Mouse (Mus musculus) adrenal gland, postnatal 36 days (tissue): Measurements from ENCODE around the gene Kcnd2. TPM values are rescaled to one million over a fixed set of nuclear protein-coding genes. Genes with fewer than 3 reads are reported as not detected.
"Not testable (repeated sequence)": the region's sequence is repeated elsewhere in the genome, so short reads cannot be mapped to it uniquely, and the experiment has no call there.

Source experiments
- DNase-seq, 2 experiments: peaks; one replicate each; pipeline ENCODE4 v3.0.0; 2021; ENCODE audit warnings: mixed read lengths in 1 of 2
- long read RNA-seq, 2 experiments: library from polyadenylated mRNA; stranded (forward); transcript quantifications; one replicate each; pipeline ENCODE4 v2.0.0; 2021; ENCODE audit warnings: borderline sequencing depth in 2 of 2
- total RNA-seq, 2 experiments: library from RNA; stranded (reverse); gene quantifications; 2 replicates each; pipeline ENCODE4 v1.2.3; 2021

Kcnd2 gene
- total RNA-seq: 1 to 10 TPM; 3.1 to 3.2 TPM
- long read RNA-seq, experiment 1: 0 reads
- long read RNA-seq, experiment 2: 0 reads

DNA sequence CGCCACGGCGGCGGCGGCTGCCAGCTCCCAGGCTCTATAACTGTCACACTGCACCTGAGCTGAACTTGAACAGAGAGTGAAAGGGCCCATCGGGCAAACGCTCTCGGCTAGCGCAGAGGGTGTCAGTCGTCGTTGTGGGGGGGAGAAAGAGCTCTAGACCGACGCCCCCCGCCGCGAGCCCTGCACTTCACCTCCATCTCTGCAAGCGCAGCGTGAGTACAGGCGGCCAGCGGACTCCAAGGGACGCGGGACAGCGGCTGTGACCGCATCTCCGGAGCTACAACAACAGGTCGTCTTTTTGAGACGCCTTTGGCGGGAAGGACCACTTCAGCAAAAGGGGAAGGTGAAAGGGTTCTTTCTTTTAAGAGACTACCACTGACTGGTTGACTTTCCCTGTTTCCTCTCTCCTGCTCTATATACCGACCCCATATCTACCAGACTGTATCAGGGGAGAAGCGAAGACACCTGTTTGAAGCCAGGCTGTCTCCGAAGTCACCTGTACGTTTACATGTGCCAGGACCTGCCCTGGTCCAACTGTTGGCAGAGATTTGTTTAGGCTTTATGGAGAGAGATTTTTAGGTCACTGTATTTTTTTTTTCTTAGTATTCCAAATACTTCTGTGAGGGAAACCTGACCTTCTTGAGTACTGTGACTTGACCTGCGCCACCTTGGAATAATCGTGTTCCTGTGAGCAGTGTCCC lies at the start of gene Kcnd2:
Kcnd2 (plus strand) TSS at position 13 of the 701 bp plus-strand sequence.
- DNase-seq: peak in 1 of 2 experiments; percentile 32

DNA sequence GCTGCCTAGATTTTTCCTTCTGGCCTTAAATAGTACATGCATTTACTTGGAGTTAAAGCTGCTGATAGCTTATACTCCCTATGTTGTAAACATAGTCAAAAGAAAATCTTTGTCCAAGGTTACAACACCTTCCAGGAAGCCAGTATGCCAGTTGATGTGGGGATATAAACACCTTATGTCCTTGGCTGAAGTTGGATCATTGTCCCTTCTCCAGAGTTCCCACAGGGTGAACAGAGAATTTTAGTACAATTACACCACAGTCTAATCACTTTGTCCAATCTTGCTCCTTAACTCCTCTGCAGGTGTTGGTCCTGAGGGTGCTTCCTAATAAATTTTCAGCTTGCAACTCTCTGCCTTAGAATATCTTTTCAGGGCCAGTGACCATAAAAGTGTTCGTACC lies 48.7 kb upstream of the Kcnd2 start:
- no peak for DNase-seq

DNA sequence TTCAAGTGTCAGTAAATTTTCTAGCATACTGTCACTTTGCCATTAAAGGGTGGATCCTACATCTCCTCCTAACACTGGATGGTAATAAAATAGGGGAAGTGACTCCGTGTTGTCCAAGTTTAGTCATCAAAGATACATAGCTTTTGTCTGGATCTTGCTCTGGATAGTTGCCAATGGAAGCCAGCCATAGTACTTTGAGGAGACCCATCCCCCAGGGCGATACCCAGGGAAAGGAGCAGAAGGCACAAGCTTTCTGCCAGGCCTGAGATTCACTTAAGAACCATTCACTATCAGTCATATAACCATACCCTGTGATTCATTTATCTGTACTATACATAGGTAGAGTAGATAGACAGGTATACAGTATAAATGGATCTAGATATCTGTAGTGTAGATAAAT lies 20.0 kb upstream of the Kcnd2 start:
- no peak for DNase-seq

DNA sequence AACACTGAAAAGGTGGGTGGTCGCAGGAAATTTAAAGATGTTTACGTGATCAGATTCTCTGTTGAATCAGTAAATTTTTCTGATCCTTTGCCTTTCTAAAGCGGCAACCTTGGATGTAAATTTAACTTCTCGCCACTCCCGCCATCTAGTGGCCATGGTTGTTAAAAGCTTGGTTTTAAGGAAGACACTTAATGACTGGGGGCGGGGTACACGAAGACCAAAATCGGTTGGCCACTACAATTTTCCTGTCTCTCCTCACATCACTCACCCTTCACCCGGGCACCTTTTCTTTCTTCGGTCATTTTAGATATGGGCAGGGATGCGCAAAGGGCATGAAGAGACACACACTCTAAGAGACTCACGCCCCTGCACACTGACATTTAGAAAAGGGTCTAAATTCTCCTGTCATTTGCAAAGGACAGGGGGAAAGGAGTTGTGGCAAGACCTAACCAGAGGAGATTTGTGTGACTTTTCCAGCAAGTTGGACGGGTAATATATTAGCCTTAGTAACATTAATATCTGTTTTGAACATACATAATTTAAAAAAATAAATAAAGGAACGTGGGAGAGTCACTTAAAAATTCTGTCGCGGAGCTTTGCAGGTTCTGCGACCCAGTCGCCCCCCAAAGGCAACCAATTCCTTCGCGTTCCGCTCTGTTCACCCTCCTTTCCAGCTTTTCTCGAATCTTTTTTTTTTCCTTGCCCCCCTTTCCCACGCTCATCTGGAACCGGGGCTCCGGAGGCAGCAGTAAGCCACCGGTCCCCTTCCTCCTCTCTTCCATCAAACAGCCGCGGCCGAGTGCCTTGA lies 1.2 kb upstream of the Kcnd2 start:
- peak; percentile 74 to 79 for DNase-seq

DNA sequence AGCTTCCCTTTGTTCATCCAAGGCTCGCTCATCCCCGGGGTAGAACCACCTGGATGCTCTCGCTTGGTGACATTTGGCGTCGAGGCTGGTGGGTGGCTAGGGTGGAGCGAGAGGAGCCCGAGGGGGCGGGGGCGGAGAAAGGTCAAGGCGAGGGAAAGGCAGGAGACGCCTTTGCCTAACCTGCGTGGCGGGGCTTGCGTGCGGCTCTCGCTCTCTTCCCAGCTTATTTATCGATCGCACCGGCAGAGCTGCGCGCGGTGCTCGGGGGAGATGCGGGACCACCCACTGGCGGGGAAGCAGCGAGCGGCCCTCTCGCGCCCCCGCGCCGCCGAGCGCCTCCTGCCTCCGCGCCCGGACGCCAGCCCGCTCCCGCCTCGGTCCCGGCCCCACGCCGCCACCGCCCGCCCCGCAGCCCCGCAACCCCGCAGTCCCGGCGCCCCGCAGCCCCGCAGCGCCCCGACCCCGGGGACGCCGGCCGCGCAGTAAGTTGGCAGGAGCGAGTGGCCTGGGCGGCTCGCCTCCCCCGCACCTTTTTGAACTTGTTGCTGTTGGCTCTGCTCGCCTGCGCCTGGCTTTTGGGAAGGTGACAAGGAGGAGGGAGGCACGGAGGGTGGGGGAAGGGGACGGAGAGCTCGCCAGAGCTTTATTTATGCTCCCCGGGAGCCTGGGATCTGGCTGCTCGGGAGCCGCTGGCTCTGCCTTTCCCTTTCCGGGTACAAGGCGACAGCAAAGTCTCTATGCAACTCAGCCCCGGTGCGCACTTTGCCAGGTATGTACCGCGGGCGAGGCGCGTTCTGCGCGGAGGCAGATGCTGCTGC lies 421 bp upstream of the Kcnd2 start:
- DNase-seq: peak; percentile 60 to 71

DNA sequence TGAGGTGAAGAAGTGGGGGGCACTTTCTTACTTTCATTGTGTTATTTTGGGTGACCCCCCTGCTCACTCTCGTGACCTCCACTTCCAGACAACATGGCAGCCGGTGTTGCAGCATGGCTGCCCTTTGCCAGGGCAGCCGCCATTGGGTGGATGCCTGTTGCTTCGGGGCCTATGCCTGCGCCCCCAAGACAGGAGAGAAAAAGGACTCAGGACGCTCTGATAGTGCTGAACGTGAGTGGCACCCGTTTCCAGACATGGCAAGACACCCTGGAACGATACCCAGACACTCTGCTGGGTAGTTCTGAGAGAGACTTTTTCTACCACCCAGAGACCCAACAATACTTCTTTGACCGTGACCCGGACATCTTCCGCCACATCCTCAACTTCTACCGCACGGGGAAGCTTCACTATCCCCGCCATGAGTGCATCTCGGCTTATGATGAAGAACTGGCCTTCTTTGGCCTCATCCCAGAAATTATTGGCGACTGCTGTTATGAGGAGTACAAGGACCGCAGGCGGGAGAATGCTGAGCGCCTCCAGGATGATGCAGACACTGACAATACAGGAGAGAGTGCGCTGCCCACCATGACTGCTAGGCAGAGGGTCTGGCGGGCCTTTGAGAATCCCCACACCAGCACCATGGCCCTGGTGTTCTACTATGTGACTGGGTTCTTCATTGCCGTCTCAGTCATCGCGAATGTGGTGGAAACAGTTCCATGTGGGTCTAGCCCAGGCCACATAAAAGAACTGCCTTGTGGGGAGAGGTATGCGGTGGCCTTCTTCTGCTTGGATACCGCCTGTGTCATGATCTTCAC lies 1.1 kb downstream of the Kcnd2 start:
- no peak for DNase-seq

DNA sequence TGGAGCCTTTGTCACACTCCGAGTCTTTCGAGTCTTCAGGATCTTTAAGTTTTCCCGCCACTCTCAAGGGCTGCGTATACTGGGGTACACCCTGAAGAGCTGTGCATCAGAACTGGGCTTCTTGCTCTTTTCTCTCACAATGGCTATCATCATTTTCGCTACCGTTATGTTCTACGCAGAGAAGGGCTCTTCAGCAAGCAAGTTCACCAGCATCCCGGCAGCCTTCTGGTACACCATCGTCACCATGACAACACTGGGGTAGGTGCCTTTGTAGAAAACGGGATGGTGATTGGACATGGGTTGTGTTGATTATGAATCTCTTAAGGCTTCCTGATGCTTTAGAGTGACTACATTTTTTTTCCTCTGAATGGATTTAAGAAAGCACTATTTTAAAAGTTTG lies 1.9 kb downstream of the Kcnd2 start:
- no peak for DNase-seq

DNA sequence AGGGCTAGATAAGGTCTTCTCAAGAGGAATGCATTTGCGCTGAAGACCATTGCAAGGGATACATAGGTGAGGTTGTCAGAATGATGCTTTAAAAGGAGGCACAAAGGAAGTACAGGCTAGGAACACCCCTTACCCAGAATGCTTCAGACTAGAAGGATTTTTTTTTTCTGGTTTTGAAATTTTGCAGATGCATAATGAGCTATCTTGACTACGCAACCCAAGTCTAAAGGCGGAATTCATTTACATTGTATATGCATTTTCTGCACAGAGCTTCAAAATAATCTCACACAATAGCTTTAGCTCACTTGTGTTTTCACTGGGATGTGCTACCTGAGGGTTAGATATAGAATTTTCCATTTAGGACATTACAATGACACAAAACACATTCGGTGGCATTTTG lies 10.8 kb downstream of the Kcnd2 start:
- no peak for DNase-seq

DNA sequence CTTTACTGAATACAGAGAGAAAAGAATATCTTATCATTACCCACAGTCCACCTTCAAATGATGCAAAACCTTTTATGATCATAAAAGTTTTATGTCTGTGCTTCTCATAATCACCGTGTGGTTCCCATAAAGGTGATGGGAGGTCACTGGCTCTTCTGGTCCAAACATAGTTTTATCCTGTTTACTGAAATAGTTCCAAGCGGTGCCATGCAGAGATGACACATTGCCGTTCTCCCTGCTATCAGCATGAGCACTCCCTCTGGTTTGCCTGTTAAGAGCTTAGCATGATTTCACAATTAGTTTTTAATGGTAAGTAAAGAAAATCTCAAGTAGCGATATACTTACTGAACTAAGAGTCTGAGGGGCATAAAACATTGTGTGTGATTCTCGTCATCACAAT lies 43.7 kb downstream of the Kcnd2 start:
- DNase-seq: no peak

DNA sequence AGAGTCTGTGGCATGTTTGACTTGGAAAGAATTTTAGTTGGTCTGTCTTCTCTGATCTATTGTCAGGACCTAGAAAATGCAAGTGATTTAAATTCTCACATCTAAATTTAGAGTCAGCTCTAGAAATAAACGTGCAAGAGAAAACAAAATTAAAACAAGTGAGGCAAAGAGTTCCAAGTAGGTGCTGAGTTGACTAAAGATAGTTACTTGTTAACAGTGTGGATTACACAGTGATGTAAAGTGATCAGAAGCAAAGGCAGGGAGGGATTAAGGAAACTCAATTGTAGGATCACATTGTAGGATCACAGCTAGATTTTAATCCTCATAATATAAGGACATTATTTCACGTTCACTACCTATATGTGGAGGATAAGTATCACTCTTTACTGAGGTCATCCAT lies 52.6 kb downstream of the Kcnd2 start:
- no peak for DNase-seq

DNA sequence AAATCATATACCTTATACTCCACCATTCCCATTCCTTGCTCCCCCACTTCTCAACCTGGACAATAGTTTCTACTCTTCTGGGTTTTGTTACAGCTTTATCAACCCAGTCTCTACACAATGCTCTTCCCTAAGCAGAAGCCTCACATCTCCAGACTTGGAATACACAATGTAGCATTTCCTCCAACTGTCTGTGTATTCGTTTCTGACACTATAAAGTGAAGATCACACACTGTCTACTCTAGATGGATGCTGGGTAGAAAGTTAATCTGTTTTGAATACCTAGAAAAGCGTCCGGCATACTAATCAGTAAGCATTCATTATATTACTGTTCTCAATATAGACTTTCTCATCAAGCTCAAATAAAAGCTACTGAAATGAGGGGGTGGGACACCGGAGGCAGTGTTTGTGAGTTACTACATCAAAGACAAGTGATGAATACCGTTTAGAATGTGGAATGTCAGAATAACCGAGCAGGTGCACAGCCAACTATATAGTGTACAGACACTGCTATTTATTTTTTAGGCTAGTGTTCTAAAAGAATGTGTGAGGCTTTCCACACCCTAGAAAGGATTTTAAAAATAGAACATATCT lies 62.1 kb downstream of the Kcnd2 start:
- no peak for DNase-seq

DNA sequence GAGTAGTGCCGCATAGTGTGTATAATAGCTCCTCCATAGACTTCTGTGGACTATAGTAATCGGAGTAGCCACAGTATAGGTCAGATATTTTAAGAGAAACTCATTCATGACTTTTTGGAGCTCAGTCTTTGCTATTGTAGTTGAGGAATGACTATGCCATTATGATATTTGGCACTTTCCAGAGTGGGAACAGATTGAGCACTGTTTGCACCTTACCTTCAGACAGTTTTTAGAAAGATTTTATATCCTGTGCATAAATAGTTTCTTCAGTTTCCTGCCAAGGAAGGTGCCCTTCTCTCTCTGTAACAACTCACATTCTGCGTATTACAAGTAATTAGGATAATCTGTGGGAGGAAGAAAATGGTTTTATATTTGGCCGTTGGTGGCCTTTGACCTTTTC lies 89.6 kb downstream of the Kcnd2 start:
- no peak for DNase-seq

DNA sequence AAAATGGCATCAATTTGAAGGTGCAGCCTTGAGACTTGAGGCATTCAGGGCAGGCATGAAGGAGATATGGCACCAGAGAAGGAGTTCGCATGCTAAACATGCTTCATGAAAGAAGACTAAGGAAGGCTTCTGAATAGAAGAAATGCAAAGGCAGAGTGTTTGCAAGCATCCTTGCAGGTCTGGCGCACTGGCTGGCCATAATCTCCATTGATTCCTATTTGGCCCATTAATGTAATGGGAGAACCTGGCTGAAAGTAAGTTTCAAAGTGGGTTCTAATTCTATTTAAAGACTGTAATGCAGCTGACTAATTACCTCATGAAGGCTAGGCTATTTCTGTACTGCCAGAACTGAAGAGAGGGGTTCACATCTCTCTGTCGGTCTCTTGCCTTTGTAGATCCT lies 94.9 kb downstream of the Kcnd2 start:
- no peak for DNase-seq

DNA sequence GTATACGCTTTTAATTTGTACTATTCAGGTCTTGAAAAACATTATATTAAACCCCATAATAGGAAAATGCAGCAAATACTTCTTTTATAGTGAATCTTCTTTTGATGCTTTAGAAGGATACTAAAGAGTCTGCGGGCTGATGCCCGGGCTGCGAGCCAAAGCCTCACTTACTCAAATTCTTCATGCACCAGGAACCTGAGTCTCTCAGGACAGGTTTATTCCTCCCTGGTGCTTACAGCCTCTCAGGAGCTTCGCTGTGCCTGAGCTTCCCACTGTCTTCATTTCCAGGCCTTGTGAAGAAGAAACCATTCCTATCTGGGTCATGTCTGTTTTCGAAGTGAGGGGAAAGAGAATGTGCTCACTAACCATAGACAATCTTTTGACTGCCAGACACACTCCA lies 106.1 kb downstream of the Kcnd2 start:
- no peak for DNase-seq

DNA sequence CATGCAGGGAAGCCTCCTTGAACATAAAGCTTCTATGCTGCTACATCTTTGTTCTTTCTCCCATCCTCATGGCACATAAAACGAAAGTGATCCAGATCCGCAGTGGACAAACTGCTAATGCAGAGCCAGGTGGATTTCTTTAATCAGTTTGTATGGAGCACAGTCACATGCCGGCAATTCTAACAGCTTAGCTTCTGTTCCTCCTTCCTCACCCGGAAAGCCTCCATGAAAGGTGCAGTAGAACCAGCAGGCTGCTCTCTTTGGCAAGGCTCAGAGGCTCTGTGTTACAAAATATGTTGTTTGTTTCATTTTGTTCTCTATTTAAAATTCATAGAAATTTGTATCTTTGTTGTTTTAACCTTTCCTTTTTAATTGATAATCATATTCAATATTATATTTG lies 106.9 kb downstream of the Kcnd2 start:
- DNase-seq: no peak

DNA sequence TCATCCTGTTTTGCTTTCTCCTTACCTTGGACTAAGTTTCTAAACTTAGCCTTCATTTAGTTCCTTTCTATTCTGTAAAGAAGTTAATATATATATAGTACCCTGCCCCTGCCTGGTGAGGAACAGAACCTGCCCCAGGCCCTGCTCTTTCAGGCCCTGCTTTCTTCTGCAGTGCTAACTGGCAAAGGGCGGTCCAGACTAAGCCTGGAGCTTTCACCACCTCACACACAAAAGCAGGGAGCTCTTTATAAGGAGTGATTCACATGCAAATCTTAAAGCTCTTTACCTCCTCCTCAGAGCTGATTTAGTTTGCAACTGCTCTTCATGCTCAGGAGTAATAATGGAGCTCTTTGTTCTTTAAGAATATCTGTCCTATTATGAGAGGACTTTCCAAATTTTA lies 109.9 kb downstream of the Kcnd2 start:
- DNase-seq: no peak

DNA sequence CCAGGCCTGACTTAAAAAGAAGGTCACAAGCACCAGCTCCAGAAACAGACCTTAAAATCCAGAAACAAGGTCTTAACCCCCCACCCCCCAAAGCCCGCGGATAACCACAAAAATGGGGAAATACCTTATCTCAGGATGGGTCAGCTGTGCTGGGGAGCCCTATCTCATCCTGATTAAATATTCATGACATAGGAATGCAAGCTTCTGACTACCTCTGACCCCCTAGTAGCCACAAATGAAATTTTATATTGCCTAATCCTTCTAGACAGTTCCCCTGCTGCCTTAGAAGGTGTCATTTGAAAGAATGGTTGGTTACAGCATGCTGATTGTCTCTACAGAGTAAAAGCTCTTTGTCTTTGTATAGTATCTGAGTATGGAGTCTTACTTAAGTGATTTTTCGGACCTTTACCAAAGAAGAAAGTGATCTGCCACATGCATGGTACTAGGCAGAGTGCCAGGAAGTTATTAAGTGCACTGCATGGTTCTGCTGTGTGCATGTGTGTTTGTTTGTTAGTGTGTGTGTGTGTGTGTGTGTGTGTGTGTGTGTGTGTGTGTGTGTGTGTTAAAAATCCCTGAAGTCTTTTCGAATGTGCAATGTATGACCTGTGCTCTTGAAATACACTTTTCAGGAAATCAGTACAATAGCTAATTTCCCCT lies 111.9 kb downstream of the Kcnd2 start:
- no peak for DNase-seq

DNA sequence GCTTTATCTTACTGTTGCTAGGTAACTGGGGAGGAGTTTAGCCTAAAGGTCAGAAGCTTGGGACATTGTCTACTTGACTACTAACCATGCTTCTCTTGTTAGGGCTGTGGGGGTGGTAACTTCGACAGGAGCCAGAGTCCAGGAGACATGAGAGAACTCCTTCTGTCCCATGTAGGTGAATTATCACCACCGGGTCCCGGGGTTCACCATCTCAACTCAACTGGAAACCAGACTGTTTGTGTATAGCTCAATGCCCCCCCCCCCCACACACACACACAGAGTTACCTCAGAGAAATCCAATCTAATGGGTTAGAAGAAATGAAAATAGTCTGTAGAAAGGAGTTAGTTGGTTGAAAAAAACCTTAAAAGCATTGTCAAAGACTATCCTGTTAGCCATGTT lies 170.0 kb downstream of the Kcnd2 start:
- not testable (repeated sequence) for DNase-seq

DNA sequence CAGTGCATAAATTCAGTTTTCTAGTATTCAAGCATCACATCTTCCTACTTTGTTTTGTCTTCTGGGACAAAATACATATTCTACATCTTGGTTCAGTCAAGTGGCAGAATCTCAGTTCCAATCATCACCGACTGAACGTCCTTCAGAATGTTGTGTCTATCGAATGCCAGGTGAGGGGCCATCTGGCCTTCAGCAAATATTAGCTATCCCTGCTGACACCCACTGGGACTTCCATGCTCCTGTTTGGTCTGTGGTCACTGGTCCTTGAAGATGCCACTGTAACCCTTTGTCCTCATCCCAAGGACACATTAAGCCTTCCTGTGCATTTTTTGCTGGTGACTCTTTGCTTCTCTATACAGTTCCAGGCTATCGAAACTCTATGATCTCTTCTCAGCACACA lies 176.5 kb downstream of the Kcnd2 start:
- no peak for DNase-seq

DNA sequence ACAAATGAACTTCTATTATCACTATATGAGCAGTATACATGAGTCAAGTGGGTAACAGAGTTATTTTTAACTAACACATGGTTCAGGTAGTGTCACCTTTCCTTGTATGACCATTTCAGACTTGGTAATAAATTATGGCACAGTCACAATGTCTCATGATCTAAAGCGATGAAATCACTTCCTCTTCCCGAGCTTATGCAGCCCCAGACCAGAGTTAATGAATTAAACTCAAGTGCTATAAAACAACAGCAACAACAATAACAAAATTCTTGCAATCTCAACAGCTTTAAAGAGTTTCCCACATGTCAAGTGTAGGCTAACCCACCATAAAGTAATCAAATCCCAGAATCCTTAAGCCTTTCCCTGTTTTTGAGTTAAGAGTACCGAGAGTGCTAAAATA lies 198.4 kb downstream of the Kcnd2 start:
- DNase-seq: no peak

DNA sequence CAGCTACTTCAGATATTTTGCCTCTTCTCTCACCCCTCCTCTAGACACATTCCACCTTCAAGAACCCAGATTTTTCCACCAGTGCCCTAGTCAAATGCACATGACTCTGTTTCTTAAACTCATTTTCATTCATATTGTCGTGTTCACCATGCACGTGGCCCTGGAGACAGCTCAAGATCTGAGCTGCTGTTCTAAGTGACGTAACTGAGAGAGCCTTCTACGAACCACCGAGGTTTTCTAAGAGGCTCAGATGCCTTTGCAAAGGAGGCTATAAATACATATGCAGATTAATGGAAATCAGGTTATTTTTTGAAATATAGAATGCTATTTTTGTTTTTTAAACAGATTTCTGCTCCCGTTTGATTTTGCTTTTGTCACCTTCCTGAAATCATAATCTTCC lies 202.9 kb downstream of the Kcnd2 start:
- DNase-seq: no peak
